Mouse (Mus musculus): ENCODE measurements around the gene Numbl. TPM values are rescaled to one million over a fixed set of nuclear protein-coding genes. Genes with fewer than 3 reads are reported as not detected.

Gene Numbl
- total and polyA plus RNA-seq, 3 experiments: 0.81 to 2.9 (median 2.3) TPM

DNA sequence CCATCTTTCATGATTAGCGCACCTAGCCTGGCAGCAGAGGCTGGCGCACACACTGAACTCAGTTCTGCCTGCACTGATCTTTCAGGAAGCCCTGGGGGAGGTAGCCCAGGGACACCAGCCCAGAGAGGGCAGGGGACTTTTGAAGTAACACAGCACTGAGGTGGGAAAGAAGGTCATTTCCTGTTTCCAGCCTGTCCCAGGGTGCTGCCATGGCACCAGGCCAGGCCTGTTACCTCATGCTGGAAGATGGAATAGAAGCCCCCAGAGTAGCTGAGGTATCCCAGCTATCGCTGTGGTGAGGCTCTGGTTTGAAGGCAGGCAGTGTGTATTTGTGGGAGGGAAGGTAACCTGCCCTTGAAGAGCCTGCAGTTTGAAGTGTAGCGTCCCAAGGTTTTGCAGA is 16.7 kb downstream of the Numbl start:
- Histone ChIP-seq H3K36me3 (replicated peaks in 1 of 2; ENCODE audit: control insufficient read depth in 1 of 2, insufficient read depth in 1 of 2, low read length in 1 of 2) (peaks cover 5 to 27% of the 10 kb centered on the region in 2 experiments), H3K4me3 (replicated peaks in 1 of 3; ENCODE audit: low read depth in 2 of 3, low read length in 2 of 3, poor library complexity in 1 of 3) (no peak overlapping the region), H3K9me3 (replicated peaks; ENCODE audit: low read length) (no peaks in the 10 kb centered on the region), H3K79me2 (replicated peaks; ENCODE audit: control insufficient read depth, extremely low read depth, insufficient read depth, poor library complexity, severe bottlenecking) (no peaks in the 10 kb centered on the region), H3K9ac (ENCODE audit: insufficient read depth, low read depth) (no peak overlapping the region), H3K27ac (ENCODE audit: insufficient read depth, low read depth) (no peak overlapping the region), H3K27me3 (replicated peaks) (no peaks in the 10 kb centered on the region), H3K4me2 (ENCODE audit: insufficient read depth, low read depth, poor library complexity, severe bottlenecking) (no peak overlapping the region), H3K4me1 (ENCODE audit: control insufficient read depth in 1 of 2, insufficient read depth in 2 of 2) (peaks cover 0 to 9% of the 10 kb centered on the region in 2 experiments; a peak in 1 of 4 replicates)
- in situ Hi-C loops (cut with MboI; ENCODE audit: low pct_ligation_motif_present, low pct_unique_long_range_greater_than_20kb, low sequenced_read_pairs) (no loop called here), dilution Hi-C loops (cut with MboI; ENCODE audit: extremely low pct_ligation_motif_present, extremely low pct_unique_long_range_greater_than_20kb, low sequenced_read_pairs) (no loop called here)
- TF ChIP-seq TCF12 (IDR thresholded peaks at IDR 0.05; ENCODE audit: low read depth, low read length) (no peak), E2F4 (IDR thresholded peaks at IDR 0.05; ENCODE audit: insufficient replicate concordance, low read depth, low read length) (no peak), ZNF384 (IDR thresholded peaks at IDR 0.05; ENCODE audit: low read depth, low read length) (no peak), GABPA (IDR thresholded peaks at IDR 0.05; ENCODE audit: insufficient replicate concordance, low read depth, low read length) (no peak), RCOR1 (conservative IDR thresholded peaks at IDR 0.05; ENCODE audit: low read depth, low read length) (no peak), JUND (conservative IDR thresholded peaks at IDR 0.05; ENCODE audit: low read depth, low read length) (no peak), RAD21 (IDR thresholded peaks at IDR 0.05; ENCODE audit: low read depth, low read length) (no peak), ELF1 (IDR thresholded peaks at IDR 0.05; ENCODE audit: low read depth, low read length) (no peak), ZKSCAN1 (IDR thresholded peaks at IDR 0.05; ENCODE audit: borderline replicate concordance, low read depth, low read length) (no peak), USF1 (IDR thresholded peaks at IDR 0.05; ENCODE audit: low read depth, low read length) (no peak), CHD2 (IDR thresholded peaks at IDR 0.05; ENCODE audit: low read length) (no peak), MYC (IDR thresholded peaks at IDR 0.05; ENCODE audit: low read depth, low read length) (no peak), MAZ (IDR thresholded peaks at IDR 0.05; ENCODE audit: low read depth, low read length) (no peak)
- no peak for DNase-seq (ENCODE audit: extremely low read depth)

DNA sequence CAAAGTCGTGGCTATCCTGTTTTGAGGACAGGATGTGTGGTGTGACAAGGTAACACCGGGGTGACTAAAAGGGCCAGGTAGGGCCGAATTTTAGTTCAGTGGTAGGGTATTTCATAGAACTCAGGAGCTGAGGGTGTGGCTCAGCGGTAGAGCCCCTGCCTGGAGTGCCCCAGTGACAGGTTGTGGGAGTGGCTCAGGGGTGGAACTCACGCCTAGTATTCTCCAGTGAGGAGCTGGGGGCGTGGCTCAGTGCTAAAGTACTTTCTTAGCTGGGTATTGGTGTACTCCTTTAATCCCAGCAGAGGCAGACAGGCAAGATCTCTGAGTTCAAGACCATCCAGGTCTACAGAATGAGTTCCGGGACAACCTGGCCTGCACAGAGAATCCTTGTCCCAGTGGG is 17.8 kb downstream of the Numbl start:
- peaks cover 5 to 31% of the 10 kb centered on the region in 2 experiments for H3K36me3 ChIP-seq (replicated peaks in 1 of 2; ENCODE audit: control insufficient read depth in 1 of 2, insufficient read depth in 1 of 2, low read length in 1 of 2)
- H3K9ac ChIP-seq (ENCODE audit: insufficient read depth, low read depth): no peak overlapping the region
- no peaks in the 10 kb centered on the region for H3K79me2 ChIP-seq (replicated peaks; ENCODE audit: control insufficient read depth, extremely low read depth, insufficient read depth, poor library complexity, severe bottlenecking)
- no peak overlapping the region for H3K4me3 ChIP-seq (replicated peaks in 1 of 3; ENCODE audit: low read depth in 2 of 3, low read length in 2 of 3, poor library complexity in 1 of 3)
- H3K27ac ChIP-seq (ENCODE audit: insufficient read depth, low read depth): no peak overlapping the region
- no peaks in the 10 kb centered on the region for H3K27me3 ChIP-seq (replicated peaks)
- H3K4me2 ChIP-seq (ENCODE audit: insufficient read depth, low read depth, poor library complexity, severe bottlenecking): no peak overlapping the region
- DNase-seq (ENCODE audit: extremely low read depth): no peak
- H3K9me3 ChIP-seq (replicated peaks; ENCODE audit: low read length): no peaks in the 10 kb centered on the region
- H3K4me1 ChIP-seq (ENCODE audit: control insufficient read depth in 1 of 2, insufficient read depth in 2 of 2): peaks cover 0 to 9% of the 10 kb centered on the region in 2 experiments; a peak in 1 of 4 replicates
- in situ Hi-C loops (cut with MboI; ENCODE audit: low pct_ligation_motif_present, low pct_unique_long_range_greater_than_20kb, low sequenced_read_pairs): no loop called here
- TF ChIP-seq KAT2A (IDR thresholded peaks at IDR 0.05; ENCODE audit: insufficient replicate concordance, low read length): no peak
- no peak for TF ChIP-seq MAZ (IDR thresholded peaks at IDR 0.05; ENCODE audit: low read depth, low read length)
- TF ChIP-seq CHD1 (IDR thresholded peaks at IDR 0.05; ENCODE audit: low read depth, low read length): no peak
- no peak for TF ChIP-seq CTCF (conservative IDR thresholded peaks at IDR 0.05 in 1 of 2, IDR thresholded peaks at IDR 0.05 in 1 of 2; ENCODE audit: low read depth in 2 of 2, low read length in 2 of 2)
- TF ChIP-seq IRF4 (IDR thresholded peaks at IDR 0.05; ENCODE audit: low read depth, low read length): no peak
- TF ChIP-seq RAD21 (IDR thresholded peaks at IDR 0.05; ENCODE audit: low read depth, low read length): no peak
- no peak for TF ChIP-seq SIN3A (IDR thresholded peaks at IDR 0.05; ENCODE audit: low read length)
- no peak for TF ChIP-seq ZC3H11A (IDR thresholded peaks at IDR 0.05; ENCODE audit: low read depth, low read length)
- no peak for TF ChIP-seq TCF12 (IDR thresholded peaks at IDR 0.05; ENCODE audit: low read depth, low read length)
- dilution Hi-C loops (cut with MboI; ENCODE audit: extremely low pct_ligation_motif_present, extremely low pct_unique_long_range_greater_than_20kb, low sequenced_read_pairs): no loop called here
